Mouse (Mus musculus): Measurements from ENCODE around the gene Zfp560.
"Not testable (repeated sequence)": the region's sequence is repeated elsewhere in the genome, so short reads cannot be mapped to it uniquely, and the experiment has no call there.

Gene Zfp560

DNA sequence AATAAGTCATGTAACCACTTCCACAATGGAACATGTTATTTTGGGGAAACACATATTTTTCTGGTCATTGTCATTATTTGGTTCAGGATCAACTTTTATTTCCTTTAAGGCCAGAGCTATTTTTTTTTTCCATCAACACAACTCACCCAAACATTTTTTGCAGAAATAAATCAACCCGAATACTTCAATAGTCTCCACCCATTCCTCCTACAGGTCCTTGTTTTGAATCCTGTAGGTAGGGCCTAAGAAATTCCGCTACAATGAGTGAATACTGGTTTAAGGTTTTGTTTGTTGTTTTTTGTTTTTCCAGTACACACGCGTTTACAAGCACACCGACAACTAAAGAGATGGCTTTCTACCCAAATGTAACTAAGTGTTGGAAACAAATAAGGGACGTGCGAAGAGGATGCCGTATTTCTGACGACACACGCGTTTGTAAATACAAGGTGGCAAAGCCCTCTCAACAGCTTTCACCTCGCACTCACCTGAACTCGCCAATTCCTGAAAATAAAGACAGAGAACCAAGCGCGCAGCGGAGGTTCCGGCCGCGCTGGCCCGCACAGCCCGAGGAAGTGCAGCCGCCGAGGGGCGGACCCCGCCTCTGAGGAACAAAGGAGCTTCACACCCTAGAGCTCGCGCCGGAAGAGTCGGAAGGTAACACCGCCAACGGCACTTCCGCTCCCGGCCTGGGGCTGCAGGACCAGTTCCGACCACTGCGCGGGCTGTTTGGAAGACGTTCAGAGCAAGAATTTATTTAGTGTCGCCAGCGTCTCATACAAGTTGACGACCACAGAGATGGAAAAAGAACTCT, at the start of gene Zfp560:
Zfp560 (minus strand) TSS at position 646 of the 811 bp plus-strand sequence.
- peak; percentile 94 for DNase-seq (ENCODE audit: low read depth, low spot score)

DNA sequence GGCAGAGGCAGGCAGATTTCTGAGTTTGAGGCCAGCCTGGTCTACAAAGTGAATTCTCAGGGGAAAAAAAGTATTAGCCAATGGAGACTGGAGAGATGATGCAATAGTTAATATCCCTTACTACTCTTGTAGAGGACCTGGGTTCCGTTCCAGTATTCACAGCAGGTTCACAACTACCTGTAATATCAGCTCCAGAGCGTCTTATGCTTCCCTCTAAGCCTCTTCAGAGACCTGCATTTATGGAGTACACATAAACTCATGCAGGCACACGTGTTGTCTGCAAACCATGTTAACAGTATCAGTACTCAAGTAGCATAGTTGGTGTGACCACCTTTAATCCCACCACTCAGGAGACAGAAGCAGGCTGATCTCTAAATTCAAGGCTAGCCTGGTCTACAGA, 45.0 kb upstream of the Zfp560 start:
- no peak for DNase-seq (ENCODE audit: low read depth, low spot score)

DNA sequence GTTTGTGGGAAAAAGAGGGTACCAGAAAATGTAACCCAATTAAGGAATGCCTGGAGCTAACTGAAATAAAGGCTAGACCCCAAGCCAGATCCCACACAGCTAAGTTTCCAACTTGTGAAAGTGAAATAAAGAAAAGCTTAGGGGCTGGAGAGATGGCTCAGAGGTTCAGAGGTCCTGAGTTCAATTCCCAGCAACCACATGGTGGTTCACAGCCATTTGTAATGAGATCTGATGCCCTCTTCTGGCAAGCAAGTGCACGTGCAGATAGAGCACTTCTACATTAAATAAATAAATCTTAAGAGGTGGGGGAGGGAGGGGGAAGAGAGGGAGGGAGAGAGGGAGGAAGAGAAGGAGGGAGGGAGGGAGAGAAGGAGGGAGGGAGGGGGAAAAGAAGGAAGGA, 26.5 kb upstream of the Zfp560 start:
- DNase-seq (ENCODE audit: low read depth, low spot score): no peak

GRCm38 (mm10) chr9:20409319-20409718, 24.3 kb upstream of the Zfp560 start:
- no peak for DNase-seq (ENCODE audit: low read depth, low spot score)

DNA sequence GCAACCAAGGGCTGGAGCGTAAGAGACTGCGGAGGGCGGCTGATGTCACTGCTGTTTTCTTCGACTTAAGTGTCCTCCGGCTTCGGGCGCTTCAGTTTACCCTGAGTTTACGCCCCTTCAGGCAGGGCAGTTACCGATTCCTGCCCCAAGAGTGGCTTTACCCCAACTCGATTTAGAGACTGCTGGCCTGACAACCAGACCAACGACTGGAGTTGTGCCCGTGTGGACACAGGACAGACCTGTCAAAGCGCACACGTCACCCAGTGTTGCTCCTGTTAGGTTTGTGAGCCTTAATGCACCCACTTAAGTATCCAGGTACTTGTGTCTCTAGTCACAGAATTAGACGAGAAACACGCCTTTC, 346 bp upstream of the Zfp560 start:
- no peak for DNase-seq (ENCODE audit: low read depth, low spot score)

- DNase-seq (ENCODE audit: low read depth, low spot score): no peak
These were observed 1.3 kb downstream of the Zfp560 start for GRCm38 (mm10) chr9:20383659-20384058.

DNA sequence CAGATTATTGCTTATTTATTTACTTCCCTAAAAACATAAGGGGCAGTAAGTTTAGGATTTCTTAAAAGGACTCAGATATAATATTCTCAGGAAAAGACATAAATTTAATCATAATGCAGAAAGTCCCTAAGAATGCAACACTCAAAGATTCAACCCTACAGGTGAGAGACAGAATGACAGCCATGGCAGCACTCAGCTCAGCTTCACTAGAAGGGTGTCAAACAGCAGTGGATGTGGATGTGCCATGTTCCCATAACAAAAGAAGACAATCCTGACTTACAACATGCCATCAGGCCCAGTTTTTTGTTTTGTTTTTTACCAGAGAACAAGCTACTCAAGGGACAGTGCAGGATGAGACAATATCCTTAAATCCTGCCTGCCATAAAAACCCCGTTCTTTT, 10.3 kb downstream of the Zfp560 start:
- no peak for DNase-seq (ENCODE audit: low read depth, low spot score)

- no peak for DNase-seq (ENCODE audit: low read depth, low spot score)
These were observed 17.7 kb downstream of the Zfp560 start for GRCm38 (mm10) chr9:20367311-20367710.

DNA sequence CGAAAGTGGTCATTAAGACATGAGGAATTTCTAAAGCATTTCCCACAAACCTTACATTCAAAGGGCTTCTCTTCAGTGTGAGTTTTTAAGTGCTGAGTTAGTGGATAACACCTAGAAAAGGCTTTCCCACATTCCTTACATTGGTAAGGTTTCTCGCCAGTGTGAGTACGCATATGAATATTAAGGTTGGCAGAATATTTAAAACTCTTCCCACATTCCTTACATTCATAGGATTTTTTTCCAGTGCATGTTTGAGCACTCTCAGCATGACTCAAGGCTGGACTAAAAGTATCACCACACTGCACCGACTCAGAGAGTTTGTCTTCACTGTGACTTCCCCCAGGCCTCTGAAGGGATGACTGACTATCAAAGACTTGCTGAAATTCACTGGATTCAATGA, 36.5 kb downstream of the Zfp560 start:
- no peak for DNase-seq (ENCODE audit: low read depth, low spot score)

DNA sequence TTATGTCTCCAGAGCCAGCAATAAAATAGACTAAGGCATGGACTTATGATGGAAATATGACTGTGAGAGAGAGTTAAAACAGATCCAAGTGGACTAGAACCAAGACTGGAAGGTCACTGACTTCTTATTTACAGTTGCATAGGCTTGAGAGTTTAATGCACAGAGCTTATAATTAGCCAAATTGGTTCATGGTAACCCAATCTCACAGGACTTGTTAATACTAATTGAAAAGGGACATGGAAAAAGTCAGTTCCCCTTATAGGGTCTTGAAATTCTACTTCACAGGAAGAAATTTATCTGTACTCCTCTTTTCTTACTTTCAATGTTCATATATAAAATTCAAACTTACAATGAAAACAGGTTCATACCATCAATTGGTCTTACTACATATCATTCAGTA, 49.0 kb downstream of the Zfp560 start, which contains the start of gene Olfr18:
Olfr18 (minus strand) TSS at position 101 of the 400 bp plus-strand sequence.
- no peak for DNase-seq (ENCODE audit: low read depth, low spot score)

DNA sequence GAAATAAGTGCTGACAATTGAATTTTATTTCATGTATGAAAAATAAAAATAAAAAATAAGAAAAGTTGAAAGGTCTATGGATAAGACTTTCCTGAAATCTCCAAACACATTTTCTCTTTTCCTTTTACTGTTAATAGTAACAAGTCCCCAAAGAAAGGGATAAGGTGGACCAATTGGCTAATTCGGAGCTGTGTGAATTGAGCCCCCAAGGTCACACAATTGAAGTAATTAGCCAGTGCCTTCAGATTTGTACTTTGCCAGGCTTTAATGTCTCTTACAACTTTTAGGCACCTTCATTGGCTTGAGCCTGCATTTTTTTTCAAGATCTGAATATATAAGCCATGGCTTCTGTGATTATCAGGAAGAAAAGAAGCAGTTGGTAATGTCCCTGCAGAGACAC, 86.7 kb downstream of the Zfp560 start, which contains the start of gene Olfr873:
Olfr873 (plus strand) TSS at position 301 of the 400 bp plus-strand sequence.
- DNase-seq (ENCODE audit: low read depth, low spot score): no peak

DNA sequence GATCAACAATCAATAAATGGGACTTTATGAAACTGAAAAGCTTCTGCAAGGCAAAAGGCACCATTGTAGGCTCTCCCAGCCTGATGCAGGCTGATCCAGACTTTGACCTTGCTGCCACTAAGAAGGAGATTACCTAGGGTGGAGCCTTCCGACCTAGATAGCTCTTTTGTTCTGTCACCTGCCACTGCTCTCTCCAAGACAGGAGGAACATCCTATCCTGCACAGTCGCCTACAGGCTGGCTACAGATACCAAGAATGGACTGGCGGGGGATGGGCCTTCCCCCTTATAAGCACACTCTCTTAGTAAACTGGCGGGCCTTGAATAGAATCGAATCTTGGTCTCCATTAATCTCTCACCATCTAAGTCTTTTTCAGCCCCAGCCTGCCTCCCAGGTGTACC, 89.4 kb downstream of the Zfp560 start:
- not testable (repeated sequence) for DNase-seq (ENCODE audit: low read depth, low spot score)
